Mouse (Mus musculus) heart, embryonic 15.5 days (tissue): Measurements from ENCODE around the gene 4930544G11Rik. TPM values are rescaled to one million over a fixed set of nuclear protein-coding genes. Genes with fewer than 3 reads are reported as not detected.

Experiments
- ATAC-seq: fragments of 200-750 bp; cut with Nextera tagmentation; replicated peaks from 2 replicates; pipeline ENCODE4 v1.8.0; 2017; ENCODE audit warnings: low read depth, moderate TSS enrichment; ENCODE audit not compliant: insufficient number of reproducible peaks, insufficient read depth, low FRiP score
- H3K27ac ChIP-seq: fragments of 300-500 bp; sonication (generic); 2 replicates; pipeline ENCODE4 v1.5.1; 2015; ENCODE audit warnings: mild to moderate bottlenecking, inconsistent platforms
- H3K27me3 ChIP-seq: fragments of 300-500 bp; sonication (generic); 2 replicates; pipeline ENCODE4 v1.6.1; 2015; ENCODE audit warnings: inconsistent platforms
- H3K36me3 ChIP-seq: fragments of 300-500 bp; sonication (generic); 2 replicates; pipeline ENCODE4 v1.6.1; 2015; ENCODE audit warnings: mild to moderate bottlenecking, inconsistent platforms
- H3K4me1 ChIP-seq: fragments of 300-500 bp; sonication (generic); replicated peaks from 2 replicates; pipeline ENCODE4 v1.6.1; 2015; ENCODE audit warnings: inconsistent platforms
- H3K4me2 ChIP-seq: fragments of 300-500 bp; sonication (generic); 2 replicates; pipeline ENCODE4 v1.6.1; 2015; ENCODE audit warnings: inconsistent platforms, mild to moderate bottlenecking, moderate library complexity
- H3K4me3 ChIP-seq: fragments of 300-500 bp; sonication (generic); 2 replicates; pipeline ENCODE4 v1.5.1; 2015; ENCODE audit warnings: mild to moderate bottlenecking, inconsistent platforms
- H3K9ac ChIP-seq: fragments of 300-500 bp; sonication (generic); 2 replicates; pipeline ENCODE4 v1.6.1; 2015; ENCODE audit warnings: mild to moderate bottlenecking, inconsistent platforms
- H3K9me3 ChIP-seq: fragments of 300-500 bp; sonication (generic); replicated peaks from 2 replicates; pipeline ENCODE4 v1.6.1; 2016; ENCODE audit warnings: inconsistent platforms
- WGBS: fragments of 180-500 bp; shearing (Covaris S2); methylation state at CpG from one replicate; pipeline ENCODE4 v1.1.7; 2015; ENCODE audit warnings: mixed read lengths; 5-methylcytosine and 5-hydroxymethylcytosine counted together
- polyA plus RNA-seq: library from polyadenylated mRNA; unstranded; fragments of >200 nt; fragmentation: Nextera tagmentation; extraction: Ambion mirVana; gene quantifications from 2 replicates; pipeline ENCODE4 v1.2.1, GENCODE M21; 2015

The 4930544G11Rik gene
- polyA plus RNA-seq, 1 experiment from 2014 or later, result not detected

GRCm38 (mm10) chr6:65969386-65970111 is 17.1 kb downstream of the 4930544G11Rik start:
- ATAC-seq, result no peak
- Histone ChIP-seq H3K4me2 (no peak overlapping the region), H3K9me3 (no peaks in the 10 kb centered on the region), H3K4me3 (no peak overlapping the region), H3K4me1 (no peaks in the 10 kb centered on the region), H3K36me3 (no peaks in the 10 kb centered on the region), H3K27me3 (no peaks in the 10 kb centered on the region), H3K27ac (no peak overlapping the region), H3K9ac (no peak overlapping the region)
- WGBS, result 54% methylated on average over 6 of the region's 6 CpGs

GRCm38 (mm10) chr6:65970410-65970809 is 18.0 kb downstream of the 4930544G11Rik start:
- Histone ChIP-seq H3K4me2 (no peak overlapping the region), H3K9me3 (no peaks in the 10 kb centered on the region), H3K36me3 (no peaks in the 10 kb centered on the region), H3K9ac (no peak overlapping the region), H3K4me1 (no peaks in the 10 kb centered on the region), H3K27ac (no peak overlapping the region), H3K4me3 (no peak overlapping the region), H3K27me3 (no peaks in the 10 kb centered on the region)
- WGBS, result 87% methylated on average over 9 of the region's 9 CpGs
- ATAC-seq, result no peak

- H3K27me3 ChIP-seq, result no peaks in the 10 kb centered on the region
- no peak overlapping the region for H3K9ac ChIP-seq
- H3K27ac ChIP-seq, result no peak overlapping the region
- H3K9me3 ChIP-seq, result no peaks in the 10 kb centered on the region
- H3K4me2 ChIP-seq, result no peak overlapping the region
- H3K36me3 ChIP-seq, result no peaks in the 10 kb centered on the region
- 48% methylated on average over 3 of the region's 3 CpGs for WGBS
- H3K4me1 ChIP-seq, result no peaks in the 10 kb centered on the region
- ATAC-seq, result no peak
- H3K4me3 ChIP-seq, result no peak overlapping the region
Measured at GRCm38 (mm10) chr6:65992081-65992480, 39.7 kb downstream of the 4930544G11Rik start.

- H3K27ac ChIP-seq, result no peak overlapping the region
- no peaks in the 10 kb centered on the region for H3K9me3 ChIP-seq
- H3K4me2 ChIP-seq, result no peak overlapping the region
- no peaks in the 10 kb centered on the region for H3K36me3 ChIP-seq
- no peaks in the 10 kb centered on the region for H3K27me3 ChIP-seq
- no peak for ATAC-seq
- no peaks in the 10 kb centered on the region for H3K4me1 ChIP-seq
- H3K4me3 ChIP-seq, result no peak overlapping the region
- H3K9ac ChIP-seq, result no peak overlapping the region
Measured at GRCm38 (mm10) chr6:65998343-65998742, 45.9 kb downstream of the 4930544G11Rik start.

Other genes with a start within 250 kb of the 4930544G11Rik start
- gene Prdm5, start 173.6 kb upstream of the 4930544G11Rik start, polyA plus RNA-seq, result 16.5 TPM in 2 replicates